21 mouse cellular contexts compared by ENCODE assay signal in genomic region chr13:17690686-17691085, GRCm38 (mm10). TPM values are rescaled to one million over a fixed set of nuclear protein-coding genes. Genes with fewer than 3 reads are reported as not detected.
DNase-seq lines count a peak whose midpoint lies in the region; ATAC-seq and TF ChIP-seq lines count a peak whose summit lies in the region.
"Had no signal": no experiment of that assay in that cellular context is flagged by ENCODE, and none has a peak within 500 bp of the region (broad histone marks: within the 10 kb centered on the region; RNA-seq: fewer than 3 reads in every experiment).

No protein-coding gene starts in this region.

- H3K27me3 ChIP-seq in kidney, adult 2 months (replicated peaks; ENCODE audit: control insufficient read depth, insufficient read depth, low read length): no peaks in the 10 kb centered on the region
- no peaks in the 10 kb centered on the region for H3K27me3 ChIP-seq in lung, postnatal 0 days (replicated peaks; ENCODE audit: insufficient read depth, low read length)
- H3K27me3 ChIP-seq in hindbrain, embryonic 14.5 days (ENCODE audit: control insufficient read depth, insufficient read depth, low read length): no peaks in the 10 kb centered on the region
- H3K27me3 ChIP-seq: embryonic facial prominence, embryonic 13.5 days had no signal

- H3K9ac ChIP-seq in lung, postnatal 0 days (replicated peaks; ENCODE audit: low read depth): no peak overlapping the region
- no peak overlapping the region for H3K9ac ChIP-seq in hindbrain, embryonic 14.5 days
- H3K9ac ChIP-seq: embryonic facial prominence, embryonic 13.5 days had no signal

- DNase-seq in adrenal gland, adult 2 months: peak; percentile 29
- no peak for DNase-seq in adrenal gland, adult 18-20 months (ENCODE audit: low spot score in 2 of 2)
- DNase-seq in kidney, adult 2 months: peak; percentile 42
- no peak for DNase-seq in kidney, postnatal 4 days
- DNase-seq in lung, postnatal 0 days (ENCODE audit: low spot score): peak; percentile 52
- DNase-seq in lung, postnatal 14 days: no peak
- no peak for DNase-seq in retina, postnatal 1 day
- no peak for DNase-seq in hindbrain, embryonic 14.5 days (ENCODE audit: low spot score)
- DNase-seq: cerebellum, adult 11 months; cerebellum, postnatal 10 days; gastrocnemius, adult 2 months; layer of hippocampus, adult 9-11 months; left cerebral cortex, postnatal 4 days; liver; thymus, postnatal 14 days had no signal

- no peaks in the 10 kb centered on the region for H3K36me3 ChIP-seq in kidney, adult 2 months (ENCODE audit: control insufficient read depth, insufficient read depth, low read length)
- no peaks in the 10 kb centered on the region for H3K36me3 ChIP-seq in lung, postnatal 0 days (ENCODE audit: insufficient read depth, low read length)
- no peaks in the 10 kb centered on the region for H3K36me3 ChIP-seq in hindbrain, embryonic 14.5 days (replicated peaks; ENCODE audit: control insufficient read depth, insufficient read depth)
- H3K36me3 ChIP-seq: embryonic facial prominence, embryonic 13.5 days; forebrain, embryonic 10.5 days; G1E had no signal

- H3K9me3 ChIP-seq in lung, postnatal 0 days (ENCODE audit: low read length): no peaks in the 10 kb centered on the region
- no peaks in the 10 kb centered on the region for H3K9me3 ChIP-seq in hindbrain, embryonic 14.5 days (ENCODE audit: control insufficient read depth, low read length)
- H3K9me3 ChIP-seq: embryonic facial prominence, embryonic 13.5 days; forebrain, embryonic 10.5 days; G1E had no signal

- H3K4me3 ChIP-seq in kidney, adult 2 months (ENCODE audit: insufficient read depth, low read depth, low read length): no peak overlapping the region
- no peak overlapping the region for H3K4me3 ChIP-seq in lung, postnatal 0 days (ENCODE audit: low read depth, low read length)
- H3K4me3 ChIP-seq in hindbrain, embryonic 14.5 days (replicated peaks; ENCODE audit: low read length): no peak overlapping the region
- H3K4me3 ChIP-seq: embryonic facial prominence, embryonic 13.5 days; forebrain, embryonic 10.5 days; gastrocnemius, adult 2 months; left cerebral cortex, adult 2 months had no signal

- ATAC-seq in lung, postnatal 0 days: no peak
- ATAC-seq in hindbrain, embryonic 14.5 days (ENCODE audit: low FRiP score): no peak
- ATAC-seq: midbrain, embryonic 16.5 days had no signal

- H3K4me2 ChIP-seq in lung, postnatal 0 days (replicated peaks; ENCODE audit: low read depth, low read length): no peak overlapping the region
- H3K4me2 ChIP-seq in hindbrain, embryonic 14.5 days (replicated peaks): no peak overlapping the region
- H3K4me2 ChIP-seq: embryonic facial prominence, embryonic 13.5 days; heart, embryonic 11.5 days had no signal

- peaks cover 9% of the 10 kb centered on the region; the same call in 1 of the 2 replicates for H3K4me1 ChIP-seq in kidney, adult 2 months (ENCODE audit: control insufficient read depth, insufficient read depth, low read length)
- H3K4me1 ChIP-seq in lung, postnatal 0 days (ENCODE audit: insufficient read depth, low read depth, low read length): no peaks in the 10 kb centered on the region
- no peaks in the 10 kb centered on the region for H3K4me1 ChIP-seq in hindbrain, embryonic 14.5 days (replicated peaks; ENCODE audit: control insufficient read depth, insufficient read depth, low read length)

- no peak for TF ChIP-seq CTCF in kidney, adult 2 months (conservative IDR thresholded peaks at IDR 0.05; ENCODE audit: insufficient read depth, insufficient read length, low read depth, low read length)
- no peak for TF ChIP-seq CTCF in lung, postnatal 0 days (IDR thresholded peaks at IDR 0.05)

- no peak for TF ChIP-seq POLR2A in kidney, adult 2 months (IDR thresholded peaks at IDR 0.05; ENCODE audit: low read depth, low read length)

- TF ChIP-seq EP300 in lung, postnatal 0 days (IDR thresholded peaks at IDR 0.05): no peak

- H3K27ac ChIP-seq in kidney, adult 2 months (ENCODE audit: insufficient read depth, low read depth, low read length): peak overlapping the region; percentile 87
- no peak overlapping the region for H3K27ac ChIP-seq in lung, postnatal 0 days (ENCODE audit: low read length)
- H3K27ac ChIP-seq in hindbrain, embryonic 14.5 days: no peak overlapping the region
- H3K27ac ChIP-seq: embryonic facial prominence, embryonic 13.5 days; forebrain, embryonic 10.5 days; gastrocnemius, adult 2 months; left cerebral cortex, adult 2 months had no signal

RNA-seq across cellular contexts. Expression of gene Mplkip, which starts 4.3 kb away (rescaled TPM):
- 10 to 100 TPM; 19.1 to 24.6 TPM for total RNA-seq in adrenal gland, adult 2 months (2021)
- 22.7 and 24.9 TPM in 2 replicates for polyA plus RNA-seq in adrenal gland, adult 2 months (2012; rRNA removed)
- 10 to 100 TPM; 15.8 to 17.1 TPM for total RNA-seq in adrenal gland, adult 18-20 months (2021)
- polyA plus RNA-seq in kidney, adult 2 months (2012; rRNA removed): 4.9 and 6.0 TPM in 2 replicates
- polyA plus RNA-seq in lung, postnatal 0 days (2015; fragmentation: Nextera tagmentation; extraction: Ambion mirVana): 36.8 and 38.1 TPM in 2 replicates
- 49.0 and 51.8 TPM in 2 replicates for polyA plus RNA-seq in hindbrain, embryonic 14.5 days (2014; fragmentation: Nextera tagmentation; extraction: Ambion mirVana)

RNA-seq across cellular contexts. Expression of gene Sugct, which starts 4.7 kb away (rescaled TPM):
- 1 to 10 TPM; 5.7 to 9.0 TPM for total RNA-seq in adrenal gland, adult 2 months (2021)
- 0.91 and 1.5 TPM in 2 replicates for polyA plus RNA-seq in adrenal gland, adult 2 months (2012; rRNA removed)
- 1 to 10 TPM; 8.8 to 9.9 TPM for total RNA-seq in adrenal gland, adult 18-20 months (2021)
- 29.4 and 35.5 TPM in 2 replicates for polyA plus RNA-seq in kidney, adult 2 months (2012; rRNA removed)
- 8.7 and 9.3 TPM in 2 replicates for polyA plus RNA-seq in lung, postnatal 0 days (2015; fragmentation: Nextera tagmentation; extraction: Ambion mirVana)
- 2.7 and 3.7 TPM in 2 replicates for polyA plus RNA-seq in hindbrain, embryonic 14.5 days (2014; fragmentation: Nextera tagmentation; extraction: Ambion mirVana)

Comparison
In these comparisons a context has a peak if more than half of its experiments do, and no peak if none do; other contexts are left out.
1. DNase-seq: peak in adrenal gland, adult 2 months (single experiment), kidney, adult 2 months (single experiment) and lung, postnatal 0 days (single experiment); none in adrenal gland, adult 18-20 months (0 of 2), kidney, postnatal 4 days (0 of 2), lung, postnatal 14 days (single experiment), retina, postnatal 1 day (single experiment) and hindbrain, embryonic 14.5 days (single experiment).